Mouse (Mus musculus): ENCODE measurements around the gene Ppid. TPM values are rescaled to one million over a fixed set of nuclear protein-coding genes. Genes with fewer than 3 reads are reported as not detected.
A peak's percentile ranks its signal among the peaks of the same experiment; 100 is the strongest.
"Not testable (repeated sequence)": the region's sequence is repeated elsewhere in the genome, so short reads cannot be mapped to it uniquely, and the experiment has no call there.

Ppid gene
- total RNA-seq, 2 experiments from 2014 or later, result 66.5 to 72.3 TPM

GRCm38 (mm10) chr3:79568629-79569350 is 22.4 kb upstream of the Ppid start:
- intact Hi-C loops (cut with DNase I), result loop anchor here (5.0 kb wide), 2 partner anchors 36 to 51 kb away; no protein-coding TSS in a partner anchor
- no peak for DNase-seq (ENCODE audit: low spot score in 2 of 2)

- DNase-seq (ENCODE audit: low spot score in 2 of 2), result no peak
Observed at GRCm38 (mm10) chr3:79569351-79569681, 21.8 kb upstream of the Ppid start.

GRCm38 (mm10) chr3:79572399-79572798 is 18.7 kb upstream of the Ppid start:
- no peak for DNase-seq (ENCODE audit: low spot score in 2 of 2)
- intact Hi-C loops (cut with DNase I), result no loop called here

More at GRCm38 (mm10) chr3:79569351-79569681, 21.8 kb upstream of the Ppid start:
- intact Hi-C loops (cut with DNase I), result loop anchor here (5.0 kb wide), 2 partner anchors 37 to 52 kb away; no protein-coding TSS in a partner anchor

- DNase-seq (ENCODE audit: low spot score in 2 of 2); intact Hi-C loops (cut with DNase I): not testable (repeated sequence)
Observed at GRCm38 (mm10) chr3:79573376-79573775, 17.8 kb upstream of the Ppid start.

GRCm38 (mm10) chr3:79574336-79574735 is 16.8 kb upstream of the Ppid start:
- DNase-seq (ENCODE audit: low spot score in 2 of 2), result no peak
- intact Hi-C loops (cut with DNase I), result no loop called here

GRCm38 (mm10) chr3:79575576-79576467 is 15.3 kb upstream of the Ppid start:
- no peak for DNase-seq (ENCODE audit: low spot score in 2 of 2)
- intact Hi-C loops (cut with DNase I), result no loop called here

- intact Hi-C loops (cut with DNase I), result no loop called here
- no peak for DNase-seq (ENCODE audit: low spot score in 2 of 2)
Observed at GRCm38 (mm10) chr3:79576468-79576816, 14.7 kb upstream of the Ppid start.

- intact Hi-C loops (cut with DNase I), result no loop called here
- no peak for DNase-seq (ENCODE audit: low spot score in 2 of 2)
Observed at GRCm38 (mm10) chr3:79576865-79577264, 14.3 kb upstream of the Ppid start.

GRCm38 (mm10) chr3:79577606-79578005 is 13.5 kb upstream of the Ppid start:
- intact Hi-C loops (cut with DNase I), result no loop called here
- DNase-seq (ENCODE audit: low spot score in 2 of 2), result peak in 1 of 2 experiments; percentile 58

GRCm38 (mm10) chr3:79578164-79578563 is 13.0 kb upstream of the Ppid start:
- intact Hi-C loops (cut with DNase I), result no loop called here
- no peak for DNase-seq (ENCODE audit: low spot score in 2 of 2)

- intact Hi-C loops (cut with DNase I), result no loop called here
- no peak for DNase-seq (ENCODE audit: low spot score in 2 of 2)
Observed at GRCm38 (mm10) chr3:79579891-79580575, 11.1 kb upstream of the Ppid start.

GRCm38 (mm10) chr3:79586804-79587203 is 4.3 kb upstream of the Ppid start:
- DNase-seq (ENCODE audit: low spot score in 2 of 2), result peak; percentile 94 to 96
- intact Hi-C loops (cut with DNase I), result loop anchor here (2.0 to 5.0 kb wide), 3 partner anchors 75 to 628 kb away; no protein-coding TSS in a partner anchor

GRCm38 (mm10) chr3:79589671-79590070 is 1.5 kb upstream of the Ppid start:
- intact Hi-C loops (cut with DNase I), result loop anchor here (5.0 kb wide), 1 partner anchor 77 kb away; no protein-coding TSS in a partner anchor

GRCm38 (mm10) chr3:79591793-79592471 is 790 bp downstream of the Ppid start:
- intact Hi-C loops (cut with DNase I), result no loop called here
- DNase-seq (ENCODE audit: low spot score in 2 of 2), result no peak

More at GRCm38 (mm10) chr3:79589671-79590070, 1.5 kb upstream of the Ppid start:
- no peak for DNase-seq (ENCODE audit: low spot score in 2 of 2)

GRCm38 (mm10) chr3:79595468-79595867 is 4.3 kb downstream of the Ppid start:
- DNase-seq (ENCODE audit: low spot score in 2 of 2), result peak in 1 of 2 experiments; percentile 9
- intact Hi-C loops (cut with DNase I), result no loop called here

- no peak for DNase-seq (ENCODE audit: low spot score in 2 of 2)
- intact Hi-C loops (cut with DNase I), result no loop called here
Observed at GRCm38 (mm10) chr3:79609886-79610285, 18.7 kb downstream of the Ppid start.

GRCm38 (mm10) chr3:79627484-79628181 is 36.5 kb downstream of the Ppid start:
- DNase-seq (ENCODE audit: low spot score in 2 of 2), result no peak
- intact Hi-C loops (cut with DNase I), result no loop called here

GRCm38 (mm10) chr3:79628182-79628560 is 37.0 kb downstream of the Ppid start:
- no peak for DNase-seq (ENCODE audit: low spot score in 2 of 2)
- intact Hi-C loops (cut with DNase I), result no loop called here

Measured in left cerebral cortex, postnatal 25 days (tissue).